Mouse (Mus musculus) T-helper 1 cell (primary cell): ENCODE data around the gene Hmga2.

ENCODE experiments used
- in situ Hi-C: fragments of 300-600 bp; cut with MboI, MseI; formaldehyde crosslinking; loops from one replicate; pipeline ENCODE4 v1.15.1; 2025; ENCODE audit warnings: high pct_unique_total_duplicates

The Hmga2 gene

GRCm38 (mm10) chr10:120473218-120473617 is 3.1 kb downstream of the Hmga2 start:
- in situ Hi-C loops: loop anchor here (10.0 kb wide), 1 partner anchor 198 kb away; no protein-coding TSS in a partner anchor

- in situ Hi-C loops: loop anchor here (10.0 kb wide), 1 partner anchor 198 kb away; no protein-coding TSS in a partner anchor
Observed at GRCm38 (mm10) chr10:120472606-120473005, 3.7 kb downstream of the Hmga2 start.

GRCm38 (mm10) chr10:120465121-120465520 is 11.1 kb downstream of the Hmga2 start:
- in situ Hi-C loops: no loop called here

GRCm38 (mm10) chr10:120461769-120462168 is 14.5 kb downstream of the Hmga2 start:
- in situ Hi-C loops: no loop called here

GRCm38 (mm10) chr10:120461301-120461700 is 15.0 kb downstream of the Hmga2 start:
- in situ Hi-C loops: no loop called here

- in situ Hi-C loops: no loop called here
Observed at GRCm38 (mm10) chr10:120458866-120459265, 17.4 kb downstream of the Hmga2 start.

- in situ Hi-C loops: no loop called here
Observed at GRCm38 (mm10) chr10:120449661-120450284, 26.5 kb downstream of the Hmga2 start.

GRCm38 (mm10) chr10:120446799-120447198 is 29.5 kb downstream of the Hmga2 start:
- in situ Hi-C loops: no loop called here

GRCm38 (mm10) chr10:120446206-120446605 is 30.1 kb downstream of the Hmga2 start:
- in situ Hi-C loops: no loop called here

GRCm38 (mm10) chr10:120444463-120445070 is 31.7 kb downstream of the Hmga2 start:
- in situ Hi-C loops: no loop called here

- in situ Hi-C loops: no loop called here
Observed at GRCm38 (mm10) chr10:120443757-120444311, 32.4 kb downstream of the Hmga2 start.

- in situ Hi-C loops: no loop called here
Observed at GRCm38 (mm10) chr10:120441254-120441653, 35.0 kb downstream of the Hmga2 start.

GRCm38 (mm10) chr10:120434433-120434832 is 41.8 kb downstream of the Hmga2 start:
- in situ Hi-C loops: no loop called here

- in situ Hi-C loops: no loop called here
Observed at GRCm38 (mm10) chr10:120433463-120433815, 42.8 kb downstream of the Hmga2 start.

GRCm38 (mm10) chr10:120432731-120433462 is 43.4 kb downstream of the Hmga2 start:
- in situ Hi-C loops: no loop called here

GRCm38 (mm10) chr10:120432081-120432480 is 44.2 kb downstream of the Hmga2 start:
- in situ Hi-C loops: no loop called here

GRCm38 (mm10) chr10:120431435-120431834 is 44.8 kb downstream of the Hmga2 start:
- in situ Hi-C loops: no loop called here

- in situ Hi-C loops: no loop called here
Observed at GRCm38 (mm10) chr10:120430422-120430821, 45.8 kb downstream of the Hmga2 start.

- in situ Hi-C loops: loop anchor here (10.0 kb wide), 1 partner anchor 1045 kb away; no protein-coding TSS in a partner anchor
Observed at GRCm38 (mm10) chr10:120429758-120430259, 46.5 kb downstream of the Hmga2 start.

- in situ Hi-C loops: loop anchor here (10.0 kb wide), 1 partner anchor 1044 kb away; no protein-coding TSS in a partner anchor
Observed at GRCm38 (mm10) chr10:120429199-120429551, 47.1 kb downstream of the Hmga2 start.

- in situ Hi-C loops: loop anchor here (10.0 kb wide), 1 partner anchor 1044 kb away; no protein-coding TSS in a partner anchor
Observed at GRCm38 (mm10) chr10:120428430-120429198, 47.7 kb downstream of the Hmga2 start.
